Mouse (Mus musculus) embryonic facial prominence, embryonic 12.5 days (tissue): ENCODE data around the gene Tbc1d10c. TPM values are rescaled to one million over a fixed set of nuclear protein-coding genes. Genes with fewer than 3 reads are reported as not detected.

Experiments used
- ATAC-seq: fragments of 200-750 bp; cut with Nextera tagmentation; 2 replicates; pipeline ENCODE4 v1.8.0; 2017; ENCODE audit not compliant: insufficient number of reproducible peaks, insufficient read depth, low FRiP score, low TSS enrichment
- H3K27ac ChIP-seq: fragments of 300-500 bp; sonication (generic); 2 replicates; pipeline ENCODE4 v1.5.1; 2016; ENCODE audit warnings: mild to moderate bottlenecking
- H3K27me3 ChIP-seq: fragments of 300-500 bp; sonication (generic); 2 replicates; pipeline ENCODE4 v1.6.1; 2016; ENCODE audit warnings: mild to moderate bottlenecking, moderate library complexity
- H3K36me3 ChIP-seq: fragments of 300-500 bp; sonication (generic); 2 replicates; pipeline ENCODE4 v1.6.1; 2016; ENCODE audit warnings: mild to moderate bottlenecking
- H3K4me1 ChIP-seq: fragments of 300-500 bp; sonication (generic); 2 replicates; pipeline ENCODE4 v1.6.1; 2016
- H3K4me2 ChIP-seq: fragments of 300-500 bp; sonication (generic); replicated peaks from 2 replicates; pipeline ENCODE4 v1.6.1; 2016; ENCODE audit warnings: mild to moderate bottlenecking, moderate library complexity
- H3K4me3 ChIP-seq: fragments of 300-500 bp; sonication (generic); 2 replicates; pipeline ENCODE4 v1.5.1; 2016; ENCODE audit warnings: mild to moderate bottlenecking
- H3K9ac ChIP-seq: fragments of 300-500 bp; sonication (generic); 2 replicates; pipeline ENCODE4 v1.6.1; 2016; ENCODE audit warnings: mild to moderate bottlenecking, moderate library complexity
- H3K9me3 ChIP-seq: fragments of 300-500 bp; sonication (generic); 2 replicates; pipeline ENCODE4 v1.6.1; 2016; ENCODE audit warnings: mild to moderate bottlenecking, moderate library complexity
- WGBS: fragments of 180-500 bp; shearing (Covaris S2); methylation state at CpG from one replicate; pipeline ENCODE4 v1.1.7; 2016; 5-methylcytosine and 5-hydroxymethylcytosine counted together
- polyA plus RNA-seq: library from polyadenylated mRNA; unstranded; fragments of >200 nt; fragmentation: Nextera tagmentation; extraction: Ambion mirVana; gene quantifications from 2 replicates; pipeline ENCODE4 v1.2.1, GENCODE M21; 2016

Gene Tbc1d10c
- polyA plus RNA-seq, 1 experiment from 2014 or later, result 1.2 TPM

GRCm38 (mm10) chr19:4214771-4215450, 23.8 kb upstream of the Tbc1d10c start:
- no peak for ATAC-seq
- H3K27ac ChIP-seq, result peak overlapping the region; percentile 94

GRCm38 (mm10) chr19:4214071-4214770, 23.1 kb upstream of the Tbc1d10c start, which contains the start of the genes Clcf1 and AC109138.7:
Clcf1 (plus strand) TSS chr19:4214238.
AC109138.7 (plus strand) TSS chr19:4214357.
- Histone ChIP-seq H3K36me3 (no peaks in the 10 kb centered on the region), H3K27ac (peak within 1 kb of the TSS; percentile 94), H3K4me2 (peak within 1 kb of the TSS; percentile 87), H3K9ac (peak within 1 kb of the TSS; percentile 92), H3K4me3 (peak within 1 kb of the TSS; percentile 82), H3K4me1 (peaks cover 59% of the 10 kb centered on the region), H3K27me3 (no peaks in the 10 kb centered on the region), H3K9me3 (no peaks in the 10 kb centered on the region)
- WGBS, result under 1% methylated on average over 46 of the region's 49 CpGs
- peak; percentile 32 for ATAC-seq

More at GRCm38 (mm10) chr19:4214771-4215450, 23.8 kb upstream of the Tbc1d10c start:
- Histone ChIP-seq H3K4me3 (peak overlapping the region; percentile 82), H3K9ac (peak overlapping the region; percentile 92), H3K36me3 (no peaks in the 10 kb centered on the region), H3K4me1 (peaks cover 66% of the 10 kb centered on the region), H3K27me3 (no peaks in the 10 kb centered on the region), H3K4me2 (peak overlapping the region; percentile 87), H3K9me3 (no peaks in the 10 kb centered on the region)
- 1% methylated on average over 59 of the region's 81 CpGs for WGBS

- peak overlapping the region; percentile 94 for H3K27ac ChIP-seq
- WGBS, result 8% methylated on average over 9 of the region's 9 CpGs
- no peak for ATAC-seq
- H3K9me3 ChIP-seq, result no peaks in the 10 kb centered on the region
- H3K4me2 ChIP-seq, result peak overlapping the region; percentile 87
- H3K4me1 ChIP-seq, result peaks cover 56% of the 10 kb centered on the region
- peak overlapping the region; percentile 82 for H3K4me3 ChIP-seq
- peak overlapping the region; percentile 92 for H3K9ac ChIP-seq
- H3K27me3 ChIP-seq, result no peaks in the 10 kb centered on the region; the same call in 1 of the 2 replicates
- H3K36me3 ChIP-seq, result no peaks in the 10 kb centered on the region
Measured at GRCm38 (mm10) chr19:4213524-4213974, 22.5 kb upstream of the Tbc1d10c start.

DNA sequence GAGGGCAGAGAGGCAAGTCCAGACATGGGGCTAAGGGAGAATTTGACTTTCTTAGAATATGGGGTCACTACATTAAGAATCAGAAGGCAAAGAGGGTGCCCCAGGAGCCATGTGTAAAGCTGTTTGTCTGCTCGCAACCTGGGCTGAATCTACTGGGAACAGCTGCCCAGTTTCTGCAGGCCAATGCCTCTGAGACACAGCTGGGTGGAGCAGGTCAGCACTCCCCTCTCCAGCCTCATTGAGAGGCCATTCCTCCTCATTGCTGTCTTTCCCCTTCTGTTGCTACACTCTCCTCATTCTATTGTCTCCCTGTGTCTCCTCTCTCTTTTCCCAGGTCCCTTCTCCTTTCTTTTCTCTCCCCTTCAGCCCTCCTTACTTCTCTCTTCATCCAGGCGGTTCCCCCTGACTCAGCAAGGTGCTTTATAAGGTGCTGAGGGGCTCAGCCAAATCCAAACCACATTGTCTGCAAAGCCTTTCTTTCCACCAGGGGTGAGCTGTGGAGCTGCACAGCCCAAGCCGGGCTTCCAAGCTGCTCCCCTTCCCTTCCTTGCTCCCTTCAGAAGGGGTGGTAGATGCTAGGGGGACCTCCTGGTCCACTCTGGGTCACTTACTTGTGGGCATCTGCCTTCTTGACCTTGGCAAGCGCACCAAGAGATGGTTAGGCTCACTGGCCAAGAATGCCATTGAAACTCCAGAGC, 21.0 kb upstream of the Tbc1d10c start:
- WGBS, result 19% methylated on average over 4 of the region's 4 CpGs
- peak overlapping the region; percentile 87 for H3K4me2 ChIP-seq
- H3K9me3 ChIP-seq, result no peaks in the 10 kb centered on the region
- H3K27me3 ChIP-seq, result no peaks in the 10 kb centered on the region; the same call in 1 of the 2 replicates
- no peak for ATAC-seq
- no peaks in the 10 kb centered on the region for H3K36me3 ChIP-seq
- no peak overlapping the region for H3K4me3 ChIP-seq
- H3K27ac ChIP-seq, result peak overlapping the region; percentile 94; the same call in 1 of the 2 replicates
- H3K9ac ChIP-seq, result peak overlapping the region; percentile 19
- H3K4me1 ChIP-seq, result peaks cover 41% of the 10 kb centered on the region

- peaks cover 2% of the 10 kb centered on the region for H3K27me3 ChIP-seq
- H3K9ac ChIP-seq, result no peak overlapping the region
- WGBS, result 79% methylated on average over 5 of the region's 5 CpGs
Measured at GRCm38 (mm10) chr19:4208563-4208962, 17.5 kb upstream of the Tbc1d10c start.

GRCm38 (mm10) chr19:4206971-4207370, 15.9 kb upstream of the Tbc1d10c start:
- ATAC-seq, result no peak
- Histone ChIP-seq H3K4me1 (peaks cover 15% of the 10 kb centered on the region), H3K4me2 (no peak overlapping the region), H3K4me3 (no peak overlapping the region), H3K9ac (peak overlapping the region; percentile 24; the same call in 1 of the 2 replicates), H3K36me3 (no peaks in the 10 kb centered on the region), H3K9me3 (no peaks in the 10 kb centered on the region), H3K27ac (no peak overlapping the region), H3K27me3 (peaks cover 2% of the 10 kb centered on the region)
- 5% methylated on average over 2 of the region's 2 CpGs for WGBS

More at GRCm38 (mm10) chr19:4208563-4208962, 17.5 kb upstream of the Tbc1d10c start:
- Histone ChIP-seq H3K36me3 (no peaks in the 10 kb centered on the region), H3K4me3 (no peak overlapping the region), H3K9me3 (no peaks in the 10 kb centered on the region), H3K4me1 (peaks cover 25% of the 10 kb centered on the region), H3K4me2 (no peak overlapping the region), H3K27ac (no peak overlapping the region)
- ATAC-seq, result no peak

GRCm38 (mm10) chr19:4204889-4205288, 13.8 kb upstream of the Tbc1d10c start:
- Histone ChIP-seq H3K36me3 (peaks cover 6% of the 10 kb centered on the region; the same call in 1 of the 2 replicates), H3K9ac (no peak overlapping the region), H3K4me3 (no peak overlapping the region), H3K4me2 (no peak overlapping the region), H3K27ac (no peak overlapping the region), H3K27me3 (peaks cover 2% of the 10 kb centered on the region), H3K4me1 (peaks cover 21% of the 10 kb centered on the region), H3K9me3 (no peaks in the 10 kb centered on the region)
- no peak for ATAC-seq
- WGBS, result 62% methylated on average over 4 of the region's 4 CpGs

GRCm38 (mm10) chr19:4203604-4204326, 12.7 kb upstream of the Tbc1d10c start:
- peaks cover 2% of the 10 kb centered on the region for H3K27me3 ChIP-seq
- H3K27ac ChIP-seq, result no peak overlapping the region
- no peak overlapping the region for H3K4me3 ChIP-seq
- no peak overlapping the region for H3K9ac ChIP-seq
- H3K4me1 ChIP-seq, result peaks cover 22% of the 10 kb centered on the region
- H3K4me2 ChIP-seq, result no peak overlapping the region
- 60% methylated on average over 13 of the region's 13 CpGs for WGBS
- peaks cover 11% of the 10 kb centered on the region; the same call in 1 of the 2 replicates for H3K36me3 ChIP-seq
- no peaks in the 10 kb centered on the region for H3K9me3 ChIP-seq
- no peak for ATAC-seq

- no peak overlapping the region for H3K4me3 ChIP-seq
- H3K27me3 ChIP-seq, result peaks cover 2% of the 10 kb centered on the region; the same call in 1 of the 2 replicates
- no peak for ATAC-seq
- peaks cover 22% of the 10 kb centered on the region for H3K4me1 ChIP-seq
- no peaks in the 10 kb centered on the region for H3K9me3 ChIP-seq
- no peak overlapping the region for H3K27ac ChIP-seq
- H3K36me3 ChIP-seq, result peaks cover 11% of the 10 kb centered on the region; the same call in 1 of the 2 replicates
- no peak overlapping the region for H3K4me2 ChIP-seq
- no peak overlapping the region for H3K9ac ChIP-seq
- WGBS, result 63% methylated on average over 3 of the region's 3 CpGs
Measured at GRCm38 (mm10) chr19:4203148-4203547, 12.1 kb upstream of the Tbc1d10c start.

GRCm38 (mm10) chr19:4202149-4202548, 11.1 kb upstream of the Tbc1d10c start:
- WGBS, result 28% methylated on average over 7 of the region's 7 CpGs
- H3K4me2 ChIP-seq, result peak overlapping the region; percentile 72

More at GRCm38 (mm10) chr19:4202149-4202548, 11.1 kb upstream of the Tbc1d10c start:
- Histone ChIP-seq H3K27ac (no peak overlapping the region), H3K9me3 (no peaks in the 10 kb centered on the region), H3K4me3 (peak overlapping the region; percentile 70), H3K27me3 (peaks cover 2% of the 10 kb centered on the region; the same call in 1 of the 2 replicates), H3K36me3 (peaks cover 19% of the 10 kb centered on the region; the same call in 1 of the 2 replicates), H3K9ac (peak overlapping the region; percentile 47), H3K4me1 (peaks cover 22% of the 10 kb centered on the region)
- ATAC-seq, result no peak
